Mouse (Mus musculus) embryonic facial prominence, embryonic 11.5 days (tissue): ENCODE results near the gene Rnf183. TPM values are rescaled to one million over a fixed set of nuclear protein-coding genes. Genes with fewer than 3 reads are reported as not detected.
"Not testable (repeated sequence)": the region's sequence is repeated elsewhere in the genome, so short reads cannot be mapped to it uniquely, and the experiment has no call there.

ENCODE experiments used
- ATAC-seq: fragments of 200-750 bp; cut with Nextera tagmentation; replicated peaks from 2 replicates; pipeline ENCODE4 v1.8.0; 2017; ENCODE audit warnings: low read depth; ENCODE audit not compliant: insufficient number of reproducible peaks, low FRiP score, low TSS enrichment
- DNase-seq: peaks from one replicate; pipeline ENCODE4 v3.0.0-alpha.2; 2015; ENCODE audit warnings: low spot score
- H3K27ac ChIP-seq: fragments of 300-500 bp; sonication (generic); replicated peaks from 2 replicates; pipeline ENCODE4 v1.5.1; 2014; ENCODE audit warnings: mild to moderate bottlenecking, low read depth, low read length, control low read depth
- H3K27me3 ChIP-seq: fragments of 300-500 bp; sonication (generic); 2 replicates; pipeline ENCODE4 v1.6.1; 2014; ENCODE audit warnings: mild to moderate bottlenecking, low read length, moderate library complexity, mixed read lengths; ENCODE audit not compliant: control insufficient read depth, insufficient read depth
- H3K36me3 ChIP-seq: fragments of 300-500 bp; sonication (generic); replicated peaks from 2 replicates; pipeline ENCODE4 v1.6.1; 2014; ENCODE audit warnings: low read depth, mild to moderate bottlenecking, low read length, moderate library complexity, mixed read lengths; ENCODE audit not compliant: control insufficient read depth, insufficient read depth
- H3K4me1 ChIP-seq: fragments of 300-500 bp; sonication (generic); 2 replicates; pipeline ENCODE4 v1.6.1; 2014; ENCODE audit warnings: low read length, mixed read lengths; ENCODE audit not compliant: control insufficient read depth, insufficient read depth
- H3K4me2 ChIP-seq: fragments of 300-500 bp; sonication (generic); 2 replicates; pipeline ENCODE4 v1.6.1; 2014; ENCODE audit warnings: low read depth, mild to moderate bottlenecking, control low read depth, low read length, moderate library complexity
- H3K4me3 ChIP-seq: fragments of 300-500 bp; sonication (generic); 2 replicates; pipeline ENCODE4 v1.5.1; 2014; ENCODE audit warnings: low read depth, low read length, control low read depth
- H3K9ac ChIP-seq: fragments of 300-500 bp; sonication (generic); replicated peaks from 2 replicates; pipeline ENCODE4 v1.6.1; 2014; ENCODE audit warnings: mild to moderate bottlenecking, control low read depth, low read length
- H3K9me3 ChIP-seq: fragments of 300-500 bp; sonication (generic); replicated peaks from 2 replicates; pipeline ENCODE4 v1.6.1; 2016; ENCODE audit warnings: mild to moderate bottlenecking, low read length, inconsistent platforms, mixed read lengths; ENCODE audit not compliant: control insufficient read depth
- WGBS: fragments of 180-500 bp; shearing (Covaris S2); extraction: QIAGEN DNeasy Blood & Tissue Kit; methylation state at CpG from one replicate; pipeline ENCODE4 v1.1.7; 2014; 5-methylcytosine and 5-hydroxymethylcytosine counted together
- polyA plus RNA-seq: library from polyadenylated mRNA; unstranded; fragments of >200 nt; fragmentation: Nextera tagmentation; extraction: Ambion mirVana; gene quantifications from 2 replicates; pipeline ENCODE4 v1.2.1, GENCODE M21; 2014

Rnf183 gene
- not detected in 2 replicates for polyA plus RNA-seq

- Histone ChIP-seq H3K9ac (no peak within 1 kb of the TSS), H3K4me3 (no peak within 1 kb of the TSS), H3K27ac (no peak within 1 kb of the TSS), H3K27me3 (no peaks in the 10 kb centered on the region), H3K9me3 (no peaks in the 10 kb centered on the region), H3K4me1 (no peaks in the 10 kb centered on the region), H3K4me2 (no peak within 1 kb of the TSS), H3K36me3 (no peaks in the 10 kb centered on the region)
- 85% methylated on average over 6 of the region's 6 CpGs for WGBS
- ATAC-seq (no peak), DNase-seq (no peak)
Observed at GRCm38 (mm10) chr4:62435081-62435480, at the start of gene Rnf183. Gene Rnf183 (minus strand): TSS chr4:62435252.

- Histone ChIP-seq H3K9ac (no peak overlapping the region), H3K27me3 (peaks cover 8% of the 10 kb centered on the region; the same call in 1 of the 2 replicates), H3K9me3 (no peaks in the 10 kb centered on the region), H3K27ac (no peak overlapping the region), H3K4me3 (no peak overlapping the region), H3K4me2 (no peak overlapping the region), H3K36me3 (no peaks in the 10 kb centered on the region), H3K4me1 (no peaks in the 10 kb centered on the region)
- DNase-seq (no peak), ATAC-seq (no peak)
- 48% methylated on average over 10 of the region's 10 CpGs for WGBS
Observed at GRCm38 (mm10) chr4:62480709-62481605, 45.9 kb upstream of the Rnf183 start.

- peak; percentile 85 for ATAC-seq
- H3K36me3 ChIP-seq = no peaks in the 10 kb centered on the region
- 0 out of 2 replicates have a peak within 1 kb of the TSS, but pooled peaks have one; percentile 2 for H3K9ac ChIP-seq
- H3K4me2 ChIP-seq = peak within 1 kb of the TSS; percentile 78
- peak; percentile 57 for DNase-seq
- H3K27ac ChIP-seq = no peak within 1 kb of the TSS
- peak within 1 kb of the TSS; percentile 45 for H3K4me3 ChIP-seq
- peaks cover 8% of the 10 kb centered on the region; the same call in 1 of the 2 replicates for H3K27me3 ChIP-seq
- 3% methylated on average over 67 of the region's 71 CpGs for WGBS
- no peaks in the 10 kb centered on the region for H3K9me3 ChIP-seq
- H3K4me1 ChIP-seq = no peaks in the 10 kb centered on the region
Observed at GRCm38 (mm10) chr4:62479937-62480708, 45.1 kb upstream of the Rnf183 start, which contains the start of gene Bspry. Gene Bspry (plus strand): TSS chr4:62480053.

GRCm38 (mm10) chr4:62479593-62479936 is 44.5 kb upstream of the Rnf183 start:
- H3K9me3 ChIP-seq, H3K27ac ChIP-seq, DNase-seq, H3K4me1 ChIP-seq, H3K9ac ChIP-seq, H3K36me3 ChIP-seq, H3K27me3 ChIP-seq, ATAC-seq: not testable (repeated sequence)
- Histone ChIP-seq H3K4me2 (peak overlapping the region; percentile 78), H3K4me3 (peak overlapping the region; percentile 45)
- WGBS = 14% methylated on average over 11 of the region's 11 CpGs

GRCm38 (mm10) chr4:62477542-62478244 is 42.6 kb upstream of the Rnf183 start:
- Histone ChIP-seq H3K9ac (no peak overlapping the region), H3K4me3 (no peak overlapping the region), H3K27ac (no peak overlapping the region), H3K4me2 (no peak overlapping the region), H3K4me1 (no peaks in the 10 kb centered on the region), H3K36me3 (no peaks in the 10 kb centered on the region), H3K27me3 (peaks cover 8% of the 10 kb centered on the region; the same call in 1 of the 2 replicates), H3K9me3 (no peaks in the 10 kb centered on the region)
- ATAC-seq = no peak
- no peak for DNase-seq
- 88% methylated on average over 6 of the region's 6 CpGs for WGBS

- DNase-seq (no peak), ATAC-seq (no peak)
- Histone ChIP-seq H3K4me3 (no peak overlapping the region), H3K27ac (no peak overlapping the region), H3K27me3 (peaks cover 8% of the 10 kb centered on the region; the same call in 1 of the 2 replicates), H3K4me1 (no peaks in the 10 kb centered on the region), H3K9ac (no peak overlapping the region), H3K9me3 (no peaks in the 10 kb centered on the region), H3K4me2 (no peak overlapping the region), H3K36me3 (no peaks in the 10 kb centered on the region)
- WGBS = 85% methylated on average over 6 of the region's 6 CpGs
Observed at GRCm38 (mm10) chr4:62475793-62476192, 40.7 kb upstream of the Rnf183 start.

- ATAC-seq = no peak
Observed at GRCm38 (mm10) chr4:62475131-62475530, 40.1 kb upstream of the Rnf183 start.

More at GRCm38 (mm10) chr4:62475131-62475530, 40.1 kb upstream of the Rnf183 start:
- no peaks in the 10 kb centered on the region for H3K36me3 ChIP-seq
- H3K4me1 ChIP-seq = no peaks in the 10 kb centered on the region
- peaks cover 5% of the 10 kb centered on the region; the same call in 1 of the 2 replicates for H3K27me3 ChIP-seq
- no peak overlapping the region for H3K4me2 ChIP-seq
- no peak overlapping the region for H3K27ac ChIP-seq
- DNase-seq = no peak
- H3K9me3 ChIP-seq = no peaks in the 10 kb centered on the region
- no peak overlapping the region for H3K9ac ChIP-seq
- WGBS = 88% methylated on average over 2 of the region's 2 CpGs
- H3K4me3 ChIP-seq = no peak overlapping the region
